Mouse (Mus musculus) ovary, postnatal 10 days (tissue): ENCODE data around the gene Gpr108.
"Not testable (repeated sequence)": the region's sequence is repeated elsewhere in the genome, so short reads cannot be mapped to it uniquely, and the experiment has no call there.

Source experiments
- DNase-seq: peaks from one replicate; pipeline ENCODE4 v3.0.0; 2022; ENCODE audit warnings: low spot score

Gene Gpr108

DNA sequence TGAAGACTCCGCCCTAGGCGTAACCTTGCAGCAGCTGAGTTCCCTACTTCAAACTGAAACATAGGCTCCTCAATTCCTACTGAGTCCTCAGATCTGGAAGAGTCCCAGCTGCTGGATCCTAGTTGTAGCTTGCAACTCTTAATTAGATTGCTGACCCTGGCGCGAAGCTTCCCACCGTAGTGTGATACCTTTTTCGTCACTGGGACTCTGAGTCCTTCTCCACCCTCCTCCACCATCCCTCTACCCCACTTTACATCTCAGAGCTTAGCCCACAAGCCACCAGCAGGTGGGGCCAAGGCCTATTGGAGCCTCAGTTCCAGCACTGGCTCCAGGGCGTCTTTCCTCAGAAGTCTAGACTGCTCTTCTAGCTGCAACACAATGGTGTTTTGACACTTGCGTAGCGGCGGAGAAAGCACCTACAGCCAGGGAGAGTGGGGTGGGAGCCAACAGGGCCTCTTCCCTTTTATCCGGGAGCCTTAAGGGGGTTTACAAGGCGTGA lies at the start of gene Gpr108:
Gpr108 (minus strand) TSS at position 246 of the 499 bp plus-strand sequence.
- peak; percentile 44 for DNase-seq

DNA sequence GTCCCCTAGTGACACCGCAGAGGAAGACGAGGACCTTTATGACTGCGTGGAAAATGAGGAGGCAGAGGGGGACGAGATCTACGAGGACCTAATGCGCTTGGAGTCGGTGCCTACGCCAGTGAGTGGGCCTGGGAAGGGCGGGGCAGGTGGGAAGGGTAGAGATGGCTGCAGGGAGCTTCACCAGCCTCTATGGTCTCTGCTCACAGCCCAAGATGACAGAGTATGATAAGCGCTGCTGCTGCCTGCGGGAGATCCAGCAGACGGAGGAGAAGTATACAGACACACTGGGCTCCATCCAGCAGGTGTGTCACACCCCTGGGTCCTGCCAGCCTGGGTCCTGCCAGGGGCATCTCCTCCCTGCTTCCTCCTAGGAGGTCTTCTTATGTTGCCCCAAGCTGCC lies 48.8 kb upstream of the Gpr108 start:
- no peak for DNase-seq

DNA sequence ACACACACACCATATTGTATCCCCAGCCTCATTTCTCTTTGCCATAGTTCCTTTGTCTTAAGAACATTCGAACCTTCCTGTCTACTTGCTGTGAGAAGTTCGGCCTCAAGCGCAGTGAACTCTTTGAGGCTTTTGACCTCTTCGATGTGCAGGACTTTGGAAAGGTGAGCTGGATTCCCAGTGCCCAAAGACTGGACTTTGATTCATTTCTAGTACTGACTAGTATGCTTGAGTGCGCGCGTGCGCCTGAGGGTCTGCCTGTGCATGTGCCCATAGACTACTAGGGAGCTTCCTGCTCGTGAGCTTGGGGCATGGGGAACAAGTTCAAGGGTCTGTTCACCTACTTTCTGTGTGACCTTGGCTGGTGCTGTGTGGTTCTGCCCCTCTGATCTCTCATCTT lies 47.7 kb upstream of the Gpr108 start:
- DNase-seq, result no peak

DNA sequence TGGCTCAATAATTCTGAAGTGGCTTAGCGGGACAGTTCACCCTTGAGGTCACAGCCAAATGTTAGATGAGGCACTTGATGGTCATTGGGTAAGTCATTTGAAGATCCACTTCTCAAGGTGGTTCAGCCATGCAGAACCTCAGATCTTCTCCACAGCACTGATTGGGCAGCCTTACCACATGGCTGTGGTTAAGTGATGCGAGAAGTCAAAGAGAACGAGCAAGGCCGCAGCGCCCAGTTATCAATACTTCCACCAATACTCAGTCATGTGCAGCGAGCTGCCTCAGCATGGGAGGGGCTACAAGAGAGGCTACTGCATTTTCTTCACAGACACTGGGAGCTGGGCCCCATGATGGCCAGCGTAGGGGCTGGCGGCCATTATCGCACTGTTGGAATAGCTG lies 44.7 kb upstream of the Gpr108 start:
- no peak for DNase-seq

DNA sequence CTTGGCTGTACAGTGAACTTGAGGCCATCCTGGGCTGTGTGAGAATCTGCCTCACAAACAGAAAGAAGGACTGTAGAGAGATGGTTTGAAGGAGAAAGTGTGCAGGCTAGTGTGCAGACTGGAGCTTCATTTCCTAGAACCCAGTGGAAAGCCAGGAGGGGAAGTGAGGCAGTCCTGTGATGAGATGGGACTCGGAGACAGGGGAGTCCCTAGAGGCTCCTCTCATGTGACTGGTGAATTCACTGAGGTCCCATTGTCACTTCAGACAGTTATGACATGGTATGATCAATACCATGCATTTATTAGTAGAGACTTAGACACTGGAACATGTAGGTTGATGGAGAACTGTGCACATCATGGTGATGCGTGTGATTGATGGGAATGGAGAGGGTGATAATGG lies 44.1 kb upstream of the Gpr108 start:
- DNase-seq, result no peak

DNA sequence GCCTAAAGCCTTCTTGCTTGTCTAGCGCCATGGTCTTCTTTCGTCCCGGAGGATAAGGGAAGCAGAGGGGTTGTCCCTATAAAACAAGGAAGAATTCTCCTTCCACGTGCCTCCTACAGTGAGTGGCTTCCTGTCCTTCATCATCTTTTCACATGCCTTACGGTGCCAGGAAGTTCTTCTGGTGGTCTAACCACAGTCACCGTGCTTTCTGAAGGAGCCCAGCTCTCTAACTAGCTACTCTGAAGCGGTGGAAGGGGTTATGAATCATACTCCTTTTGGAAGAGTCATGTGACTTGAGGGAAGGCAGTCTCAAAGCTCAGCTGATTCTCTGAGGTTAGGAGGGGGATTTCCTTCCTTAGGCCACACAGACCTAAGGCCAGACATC lies 42.4 kb upstream of the Gpr108 start:
- DNase-seq, result no peak

DNA sequence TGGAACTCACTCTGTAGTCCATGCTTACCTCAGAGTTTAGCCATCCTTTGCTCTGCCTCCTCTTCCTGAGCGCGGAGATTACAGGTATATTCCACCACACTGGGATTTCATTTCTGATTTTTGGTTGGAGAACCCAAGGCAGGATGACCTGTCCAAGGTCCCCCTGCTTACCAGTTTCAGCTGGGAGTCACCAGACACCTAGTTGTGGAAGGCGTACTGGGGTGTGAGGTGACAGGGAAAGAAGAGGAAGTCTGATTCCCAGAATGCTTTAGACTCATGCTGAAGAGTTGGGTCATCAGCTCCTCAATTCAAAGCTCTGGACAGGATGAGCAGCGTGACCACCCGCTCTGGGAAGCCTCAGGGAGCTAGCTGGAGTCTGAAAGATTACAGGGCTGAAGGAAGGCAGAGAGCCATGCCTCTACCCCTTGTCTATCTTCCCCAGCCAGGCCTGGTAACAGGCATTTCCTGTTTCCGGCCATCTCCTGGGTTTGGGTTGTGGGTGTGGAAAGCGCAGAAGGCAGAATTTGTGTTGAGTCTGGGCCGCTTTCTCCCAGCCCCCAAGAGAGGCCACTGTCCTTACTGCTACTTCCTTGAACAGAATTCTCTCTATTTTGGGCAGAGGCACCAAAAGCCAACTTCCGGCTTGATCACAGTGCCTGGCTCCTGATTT lies 41.9 kb upstream of the Gpr108 start:
- DNase-seq, result no peak

DNA sequence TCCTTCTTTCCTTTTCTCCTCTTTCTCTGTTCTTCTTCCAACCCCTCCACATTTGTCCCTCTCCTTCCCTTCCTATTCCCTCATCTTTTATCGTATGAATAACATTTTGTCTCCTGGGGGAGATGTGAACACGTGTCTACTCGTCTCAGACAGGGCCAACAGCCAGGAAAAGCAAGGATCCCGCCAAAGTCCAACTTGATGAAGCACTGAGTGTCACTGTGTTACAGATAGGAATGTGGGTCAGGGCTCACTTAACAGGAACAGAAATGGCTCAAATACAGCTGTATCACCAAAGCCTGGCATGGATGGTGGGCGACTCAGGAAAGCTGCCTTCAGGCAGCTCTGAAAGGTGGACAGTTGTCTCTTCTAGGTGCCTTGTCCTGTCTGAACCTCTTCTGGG lies 41.0 kb upstream of the Gpr108 start:
- DNase-seq, result no peak

DNA sequence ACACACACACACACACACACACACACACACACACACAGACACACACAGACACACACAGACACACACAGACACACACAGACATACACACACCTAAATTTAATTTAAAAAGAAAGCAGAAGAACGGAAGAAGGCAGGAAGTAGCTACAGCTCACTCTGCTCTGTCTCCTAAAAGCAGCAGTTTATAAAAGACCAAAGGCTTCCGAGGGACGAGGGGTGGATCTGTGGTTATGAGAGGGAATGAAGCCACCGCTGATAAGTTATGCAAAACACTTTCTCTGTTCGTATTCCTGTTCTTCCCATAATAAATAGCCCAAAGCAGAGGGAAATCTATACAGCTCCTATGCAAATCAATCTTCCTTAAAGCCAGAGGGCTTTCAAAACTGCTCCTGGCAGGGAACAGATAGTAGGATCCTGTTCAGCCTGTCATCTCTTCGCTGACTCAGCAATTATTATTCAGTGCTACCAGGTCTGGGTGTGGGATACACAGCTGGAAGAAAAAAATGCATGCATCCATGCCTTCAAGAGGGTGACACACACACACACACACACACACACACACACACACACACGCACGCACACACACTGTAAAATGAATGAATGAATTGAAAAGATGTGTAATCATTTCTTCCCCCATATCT lies 38.6 kb upstream of the Gpr108 start:
- no peak for DNase-seq

DNA sequence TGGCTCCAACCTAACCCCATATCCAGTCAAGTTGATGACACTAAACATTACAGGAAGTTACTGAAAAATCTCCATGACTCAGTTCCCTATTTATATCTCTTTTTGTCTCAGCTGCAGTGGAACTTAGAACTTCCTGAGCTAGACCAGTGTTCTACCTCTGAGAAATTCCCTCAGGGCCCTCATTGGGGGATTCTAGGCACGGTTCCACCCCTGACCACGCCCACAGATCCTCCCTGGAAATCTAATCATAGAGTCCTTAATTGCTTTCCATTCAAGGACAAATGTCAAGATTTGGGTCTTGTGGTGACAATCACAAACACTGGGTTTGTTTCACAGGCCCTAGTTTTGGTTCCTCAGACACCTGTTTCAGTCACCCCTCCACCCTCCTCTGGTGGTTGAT lies 36.8 kb upstream of the Gpr108 start:
- no peak for DNase-seq

DNA sequence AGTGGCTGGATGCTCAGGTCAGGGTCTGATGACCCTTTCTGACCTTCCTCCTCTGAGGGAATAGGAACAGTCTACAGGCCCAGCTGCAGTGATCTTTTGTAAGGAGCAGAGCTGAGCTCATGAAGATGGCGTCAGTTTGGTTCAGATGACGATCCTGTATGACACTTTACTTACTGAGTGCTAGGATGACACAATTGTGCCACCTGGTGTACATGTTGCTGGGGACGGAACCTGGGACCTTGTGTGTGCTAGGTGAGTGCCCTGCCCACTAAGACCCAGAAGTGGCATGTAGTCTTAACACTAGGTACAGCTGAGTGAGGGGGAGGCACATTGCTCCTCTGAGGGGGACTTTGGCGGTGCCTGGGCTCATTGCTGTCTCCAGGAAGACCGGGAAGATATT lies 35.7 kb upstream of the Gpr108 start:
- no peak for DNase-seq

DNA sequence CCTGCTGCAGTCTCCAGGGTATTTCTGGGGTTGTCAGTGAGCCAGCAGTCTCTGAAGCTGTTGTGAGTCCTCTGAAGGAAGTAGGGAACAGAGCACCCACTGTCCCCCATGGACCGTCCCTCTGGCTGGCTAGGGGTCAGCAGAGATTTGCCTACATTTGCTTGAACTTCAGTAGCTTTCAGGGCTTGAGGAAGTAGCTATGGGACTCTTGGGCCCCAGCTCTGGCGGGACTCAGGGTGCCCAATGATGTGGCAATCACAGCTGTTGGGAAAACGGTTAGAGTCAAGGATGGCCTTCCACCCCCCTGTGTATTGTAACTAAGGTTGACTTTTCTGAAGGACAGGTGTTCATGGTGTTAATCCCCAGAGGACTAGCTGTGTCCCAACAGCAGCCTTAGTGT lies 32.2 kb upstream of the Gpr108 start:
- DNase-seq, result no peak

DNA sequence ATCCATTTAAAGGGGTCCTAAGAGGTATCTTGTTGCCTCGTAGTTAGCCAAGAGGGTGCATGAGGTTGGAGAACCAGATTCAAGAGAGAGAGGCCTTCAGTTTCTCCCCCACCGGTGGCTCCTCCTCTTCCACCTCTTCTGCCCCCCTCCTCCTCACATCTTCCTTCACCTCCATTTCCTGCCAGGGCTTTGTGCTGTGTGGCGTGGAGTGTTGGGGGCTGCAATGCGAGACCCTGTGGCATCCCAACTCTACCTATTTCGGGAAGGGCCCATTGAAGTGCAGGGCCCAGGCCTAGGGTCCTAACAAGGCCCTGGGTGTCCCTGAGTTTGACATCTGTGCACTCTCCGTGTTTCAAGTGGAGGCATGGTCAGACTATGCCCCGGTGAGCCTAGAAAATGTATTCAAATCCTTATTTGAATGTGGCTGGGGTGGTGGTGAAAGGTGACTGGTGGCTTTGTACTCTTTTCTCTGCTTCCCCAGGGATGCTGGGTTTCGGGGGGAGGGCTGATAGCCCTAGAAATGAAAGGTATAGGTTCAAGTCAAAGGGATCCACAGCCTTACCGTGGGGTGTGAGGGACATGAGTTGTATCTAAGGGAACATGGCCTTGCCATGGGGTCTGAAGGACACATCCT lies 31.5 kb upstream of the Gpr108 start:
- no peak for DNase-seq

DNA sequence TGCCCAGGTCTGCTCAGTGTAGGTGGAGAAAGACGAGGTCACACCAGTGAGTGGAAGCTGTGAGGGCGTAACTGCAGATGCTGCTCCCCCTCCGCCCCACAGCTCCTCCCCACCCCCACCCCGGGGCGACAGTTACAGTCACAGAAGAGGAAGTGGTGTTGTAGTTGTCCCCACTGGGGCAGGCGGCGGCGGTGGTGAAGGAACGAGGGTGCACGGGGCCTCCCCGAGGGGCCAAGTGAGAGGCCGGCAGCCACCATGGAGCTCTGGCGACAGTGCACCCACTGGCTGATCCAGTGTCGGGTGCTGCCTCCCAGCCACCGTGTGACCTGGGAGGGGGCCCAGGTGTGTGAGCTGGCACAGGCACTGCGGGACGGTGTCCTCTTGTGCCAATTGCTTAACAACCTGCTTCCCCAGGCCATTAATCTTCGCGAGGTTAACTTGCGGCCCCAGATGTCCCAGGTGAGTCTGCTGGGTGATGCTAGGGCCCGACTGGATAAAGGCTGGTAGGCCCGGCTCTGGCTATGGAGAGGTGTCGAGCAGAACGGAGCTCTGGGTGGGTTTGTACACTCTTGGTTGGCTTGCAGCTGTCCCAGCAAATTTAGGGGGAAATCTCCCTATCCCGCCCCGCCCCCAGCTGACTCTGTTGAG lies 30.8 kb upstream of the Gpr108 start, which contains the start of gene Vav1:
Vav1 (plus strand) TSS at position 158 of the 648 bp plus-strand sequence.
- no peak for DNase-seq

DNA sequence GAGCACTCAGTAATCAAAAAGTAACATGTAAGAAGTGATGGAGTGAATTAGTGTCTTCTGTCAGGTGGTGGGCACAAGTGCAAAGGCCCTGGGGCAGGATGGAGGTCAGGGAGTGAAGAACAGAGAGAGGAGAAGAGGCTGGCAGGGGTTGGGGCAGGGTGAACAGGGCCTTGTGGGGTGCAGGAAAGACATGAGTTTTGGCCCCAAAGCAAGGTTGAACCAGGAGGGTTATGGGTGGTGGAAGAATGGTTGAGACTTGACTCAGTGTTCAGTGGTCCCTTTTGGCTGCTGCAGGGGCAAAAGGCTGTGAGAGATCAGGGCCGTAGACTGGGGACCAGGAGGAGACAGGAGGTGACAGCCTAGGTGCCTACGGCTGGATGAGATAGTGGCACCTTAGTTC lies 30.3 kb upstream of the Gpr108 start:
- DNase-seq, result no peak

DNA sequence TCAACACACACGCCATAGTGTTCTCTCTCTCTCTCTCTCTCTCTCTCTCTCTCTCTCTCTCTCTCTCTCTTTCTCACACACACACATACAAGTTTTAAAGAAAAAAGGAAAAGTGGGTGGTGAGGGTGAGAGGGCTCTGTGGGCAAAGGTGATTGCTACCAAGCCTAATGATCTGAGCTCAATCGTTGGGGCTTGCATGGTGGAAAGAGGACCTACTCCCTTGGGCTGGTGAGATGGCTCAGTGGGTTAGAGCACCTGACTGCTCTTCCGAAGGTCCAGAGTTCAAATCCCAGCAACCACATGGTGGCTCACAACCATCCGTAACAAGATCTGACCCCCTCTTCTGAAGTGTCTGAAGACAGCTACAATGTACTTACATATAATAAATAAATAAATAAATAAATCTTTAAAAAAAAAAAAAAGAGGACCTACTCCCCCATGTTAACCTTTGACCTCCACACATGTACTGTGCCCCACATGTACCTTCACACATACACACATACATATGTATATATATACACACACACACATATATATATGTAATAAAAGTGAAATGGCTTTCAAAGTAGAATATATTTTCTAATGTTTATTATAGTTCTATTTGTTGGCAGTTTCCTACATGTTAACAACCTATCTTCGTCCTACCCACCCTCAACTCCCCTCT lies 29.5 kb upstream of the Gpr108 start:
- not testable (repeated sequence) for DNase-seq

DNA sequence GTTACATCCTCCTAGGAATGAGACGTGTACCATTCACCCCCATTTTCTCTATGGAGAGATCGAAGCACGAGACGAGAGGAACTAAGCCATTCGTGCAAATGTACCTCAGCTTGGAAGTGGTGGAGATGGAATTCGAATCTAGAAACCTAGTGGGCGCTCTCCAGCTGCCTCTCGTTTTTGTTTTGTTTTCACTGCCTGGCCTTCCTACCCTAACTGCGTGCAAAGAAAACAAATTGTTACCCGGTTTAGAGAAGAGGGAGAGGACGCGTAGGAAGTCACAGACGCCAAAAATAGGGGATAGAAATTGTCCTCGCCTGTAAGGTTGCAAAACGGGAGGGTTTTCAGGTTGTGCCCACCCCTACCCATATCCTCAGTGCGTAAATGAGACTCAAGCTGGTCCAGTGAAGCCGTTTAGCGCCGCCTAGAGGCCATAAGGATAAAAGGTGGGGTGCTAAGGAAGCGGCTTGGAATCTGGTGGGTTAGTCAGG lies 28.4 kb upstream of the Gpr108 start:
- peak; percentile 39 for DNase-seq

DNA sequence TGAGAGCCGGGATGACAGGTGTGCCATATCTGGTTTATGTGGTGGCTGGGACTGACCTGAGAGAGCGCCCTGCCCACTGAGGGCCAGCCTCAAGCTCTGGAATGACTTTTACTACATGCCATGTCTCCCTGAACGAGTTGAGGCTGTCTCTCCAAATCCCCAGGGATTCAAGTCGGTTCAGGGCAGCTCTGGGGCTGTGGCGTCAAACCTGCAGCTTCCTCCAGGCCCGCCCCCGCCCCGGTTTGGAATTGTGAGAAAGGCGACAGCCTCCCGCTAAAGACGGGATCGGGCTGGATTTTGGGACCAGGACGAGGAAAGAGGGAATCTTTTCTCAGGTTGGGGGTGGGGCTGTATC lies 27.7 kb upstream of the Gpr108 start:
- no peak for DNase-seq

DNA sequence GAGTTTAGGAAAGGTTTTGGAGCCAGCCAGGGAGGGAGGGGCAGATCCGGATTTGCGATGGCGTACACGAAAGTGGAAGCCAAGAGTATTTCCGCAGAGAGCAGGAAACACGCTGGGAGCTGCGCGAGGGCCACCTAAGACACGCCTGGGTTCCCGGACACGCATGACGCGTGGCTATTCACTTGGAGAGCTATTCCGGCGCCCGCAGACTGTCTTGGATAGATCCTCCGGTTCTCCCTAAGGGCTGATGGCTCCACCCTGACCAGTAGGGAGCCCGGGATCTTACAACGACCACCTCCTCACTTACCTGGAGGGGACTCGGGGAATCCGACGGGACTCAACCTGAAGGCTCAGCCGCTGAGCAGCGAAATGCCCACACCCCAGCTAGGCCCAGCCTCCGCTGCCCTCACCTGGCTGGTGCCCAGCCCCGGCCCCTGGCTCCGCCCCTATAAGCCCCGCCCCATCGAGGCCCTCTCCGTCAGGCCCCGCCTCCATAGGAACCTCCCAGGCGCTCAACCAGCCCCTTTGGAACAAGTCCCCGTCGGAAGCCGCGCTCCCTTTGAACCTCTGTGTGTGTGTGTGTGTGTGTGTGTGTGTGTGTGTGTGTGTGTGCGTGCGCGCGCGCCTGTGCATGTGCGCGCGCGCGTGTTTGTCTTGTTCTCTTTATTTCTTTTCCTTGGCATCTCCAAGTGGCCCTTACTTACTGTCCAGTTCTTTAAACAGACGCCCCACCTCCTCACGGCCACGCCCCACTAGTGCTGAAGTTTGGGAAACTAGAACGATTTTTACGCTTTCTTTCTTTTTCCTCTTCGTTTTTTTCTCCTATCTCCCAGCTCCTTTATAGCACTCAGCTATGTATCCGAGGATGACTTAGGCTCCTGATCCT lies 27.1 kb upstream of the Gpr108 start:
- DNase-seq, result peak; percentile 82

DNA sequence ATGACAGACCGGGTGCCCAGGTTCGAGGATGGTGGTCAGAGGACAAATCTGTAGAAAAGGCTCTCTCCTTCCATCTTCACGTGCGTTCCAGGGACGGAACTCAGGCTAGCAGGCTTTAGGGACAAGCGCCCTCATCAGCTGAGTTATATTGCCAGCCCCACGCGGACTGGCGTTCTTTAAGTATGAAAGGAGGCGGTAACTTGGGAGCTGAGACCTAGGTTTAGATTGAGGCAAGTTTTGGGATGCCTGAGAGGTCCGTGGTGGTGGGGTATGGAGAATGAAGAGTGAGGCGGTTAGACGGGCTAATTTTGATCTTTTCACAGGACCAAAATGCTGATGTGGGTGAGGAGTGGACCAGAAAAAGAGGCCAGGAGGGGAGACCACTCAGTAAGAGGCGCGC lies 26.4 kb upstream of the Gpr108 start:
- DNase-seq, result no peak

DNA sequence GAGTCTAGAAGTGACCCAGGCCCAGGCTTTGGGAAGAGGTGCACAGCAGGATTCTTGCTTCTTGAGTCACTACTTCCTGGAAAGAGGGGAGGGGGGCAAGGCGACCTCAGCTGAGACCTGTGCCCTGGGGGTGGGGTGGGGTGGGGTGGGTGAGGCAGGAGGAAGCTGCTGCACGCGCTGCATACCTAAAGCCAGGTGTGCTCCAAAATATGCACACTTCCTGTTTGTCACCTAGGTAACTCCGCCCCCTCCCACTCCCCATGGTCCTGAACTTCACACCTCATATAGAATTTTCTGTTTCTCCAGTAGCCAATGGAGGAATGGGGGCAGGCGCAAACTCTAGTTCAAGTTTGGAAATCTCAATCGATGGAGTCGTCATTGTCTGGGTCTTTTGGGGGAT lies 25.6 kb upstream of the Gpr108 start:
- DNase-seq, result no peak
